Mouse (Mus musculus) intestine, embryonic 16.5 days (tissue): ENCODE results near the gene Mrps18a. TPM values are rescaled to one million over a fixed set of nuclear protein-coding genes. Genes with fewer than 3 reads are reported as not detected.

Source experiments
- ATAC-seq: fragments of 200-750 bp; cut with Nextera tagmentation; 2 replicates; pipeline ENCODE4 v1.8.0; 2017; ENCODE audit warnings: moderate TSS enrichment, moderate library complexity
- H3K27ac ChIP-seq: fragments of 300-500 bp; sonication (generic); 2 replicates; pipeline ENCODE4 v1.5.1; 2014; ENCODE audit warnings: mild to moderate bottlenecking, low read length
- H3K27me3 ChIP-seq: fragments of 300-500 bp; sonication (generic); replicated peaks from 2 replicates; pipeline ENCODE4 v1.6.1; 2014; ENCODE audit warnings: low read length, control low read depth, mixed read lengths; ENCODE audit not compliant: control insufficient read depth, insufficient read depth
- H3K36me3 ChIP-seq: fragments of 300-500 bp; sonication (generic); 2 replicates; pipeline ENCODE4 v1.6.1; 2014; ENCODE audit warnings: low read length, control low read depth; ENCODE audit not compliant: control insufficient read depth, insufficient read depth
- H3K4me1 ChIP-seq: fragments of 300-500 bp; sonication (generic); 2 replicates; pipeline ENCODE4 v1.6.1; 2014; ENCODE audit warnings: low read length, control low read depth, mixed read lengths; ENCODE audit not compliant: control insufficient read depth, insufficient read depth
- H3K4me2 ChIP-seq: fragments of 300-500 bp; sonication (generic); 2 replicates; pipeline ENCODE4 v1.6.1; 2014; ENCODE audit warnings: low read depth, low read length, control low read depth
- H3K4me3 ChIP-seq: fragments of 300-500 bp; sonication (generic); 2 replicates; pipeline ENCODE4 v1.5.1; 2014; ENCODE audit warnings: mild to moderate bottlenecking, low read length
- H3K9ac ChIP-seq: fragments of 300-500 bp; sonication (generic); 2 replicates; pipeline ENCODE4 v1.6.1; 2014; ENCODE audit warnings: low read depth, low read length
- H3K9me3 ChIP-seq: fragments of 300-500 bp; sonication (generic); 2 replicates; pipeline ENCODE4 v1.6.1; 2016; ENCODE audit warnings: low read length, control low read depth; ENCODE audit not compliant: control insufficient read depth
- WGBS: fragments of 180-500 bp; shearing (Covaris S2); extraction: QIAGEN DNeasy Blood & Tissue Kit; methylation state at CpG from one replicate; pipeline ENCODE4 v1.1.7; 2014; 5-methylcytosine and 5-hydroxymethylcytosine counted together
- polyA plus RNA-seq: library from polyadenylated mRNA; unstranded; fragments of >200 nt; fragmentation: Nextera tagmentation; extraction: Ambion mirVana; gene quantifications from 2 replicates; pipeline ENCODE4 v1.2.1, GENCODE M21; 2015

Gene Mrps18a
- polyA plus RNA-seq, 1 experiment from 2014 or later: 164 TPM

DNA sequence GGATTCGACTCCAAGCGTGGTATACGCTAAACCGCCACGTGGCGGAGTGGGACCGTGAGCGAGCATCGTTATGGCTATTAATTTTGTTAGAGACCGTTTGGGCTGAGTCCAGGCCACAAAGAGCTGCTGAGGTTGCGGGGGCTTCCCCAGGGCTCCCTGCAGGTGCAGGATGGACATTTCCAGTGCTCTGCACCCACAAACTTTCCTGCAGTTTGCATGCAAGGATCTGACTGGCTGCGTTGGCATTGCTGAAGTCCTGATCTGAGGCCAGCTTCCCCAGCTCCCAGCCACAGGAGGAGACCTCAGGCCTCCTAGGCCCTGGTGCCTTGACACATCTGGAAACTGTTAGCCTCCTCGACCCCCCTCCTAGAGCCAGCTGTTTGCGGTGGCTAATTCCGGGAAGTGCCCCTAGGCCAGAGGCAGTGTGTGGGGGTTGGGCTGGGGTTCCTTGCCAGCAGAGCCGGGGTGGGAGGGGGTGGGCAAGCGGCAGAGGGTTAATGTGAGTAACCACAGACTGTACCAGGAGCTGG is 24.4 kb upstream of the Mrps18a start:
- H3K9ac ChIP-seq: peak overlapping the region; percentile 42; the same call in 1 of the 2 replicates
- no peak for ATAC-seq
- H3K4me1 ChIP-seq: peaks cover 11% of the 10 kb centered on the region
- 44% methylated on average over 17 of the region's 17 CpGs for WGBS
- no peaks in the 10 kb centered on the region for H3K9me3 ChIP-seq
- H3K27me3 ChIP-seq: no peaks in the 10 kb centered on the region
- H3K4me2 ChIP-seq: no peak overlapping the region
- H3K27ac ChIP-seq: no peak overlapping the region; the same call in 1 of the 2 replicates
- no peak overlapping the region for H3K4me3 ChIP-seq
- no peaks in the 10 kb centered on the region for H3K36me3 ChIP-seq

DNA sequence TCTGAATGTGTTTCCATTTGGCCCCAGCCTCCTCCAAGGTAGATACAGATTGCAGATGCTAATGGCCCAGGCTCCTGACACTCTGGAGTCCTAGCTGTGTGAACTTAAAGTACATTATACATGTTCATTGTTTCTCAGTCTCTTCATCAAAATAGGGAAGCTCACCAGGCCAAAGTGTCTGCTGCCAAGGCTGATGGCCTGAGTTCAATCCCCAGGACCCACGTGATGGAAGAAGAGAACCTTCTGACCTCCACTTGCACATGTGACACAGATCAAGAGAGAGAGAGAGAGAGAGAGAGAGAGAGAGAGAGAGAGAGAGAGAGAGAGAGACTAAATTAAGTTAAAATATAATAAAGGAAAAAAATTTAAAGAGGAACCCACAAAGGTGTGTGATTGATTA is 19.4 kb upstream of the Mrps18a start:
- Histone ChIP-seq H3K9me3 (no peaks in the 10 kb centered on the region), H3K4me1 (peaks cover 5% of the 10 kb centered on the region; the same call in 1 of the 2 replicates), H3K4me3 (no peak overlapping the region), H3K36me3 (no peaks in the 10 kb centered on the region), H3K27me3 (no peaks in the 10 kb centered on the region), H3K27ac (no peak overlapping the region), H3K4me2 (no peak overlapping the region), H3K9ac (no peak overlapping the region)
- WGBS: 76% methylated on average over 1 of the region's 1 CpGs
- no peak for ATAC-seq

GRCm38 (mm10) chr17:46091899-46092298 is 18.9 kb upstream of the Mrps18a start:
- WGBS: 67% methylated on average over 14 of the region's 14 CpGs
- ATAC-seq: no peak

DNA sequence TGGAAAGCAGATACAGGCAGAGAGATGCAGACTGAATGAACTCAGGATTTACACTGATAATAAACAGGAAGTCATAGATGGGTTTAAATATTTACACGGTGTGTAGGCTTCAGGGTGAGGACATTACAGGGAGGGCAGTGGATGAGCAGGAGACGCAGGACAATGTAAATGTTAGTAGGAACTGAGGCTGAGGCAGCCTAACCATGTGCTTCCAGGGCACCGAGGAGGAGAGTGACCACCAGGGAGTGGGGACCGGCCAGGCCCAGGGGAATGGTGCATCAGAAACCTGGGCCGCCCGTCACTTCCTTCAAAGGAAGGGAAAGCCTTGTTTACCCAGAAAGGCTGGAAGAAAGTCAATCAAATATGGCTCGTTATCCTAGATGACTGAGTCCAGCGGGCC is 12.3 kb upstream of the Mrps18a start:
- Histone ChIP-seq H3K4me3 (no peak overlapping the region), H3K9ac (0 out of 2 replicates have a peak overlapping the region, but pooled peaks have one; percentile 33), H3K4me1 (peaks cover 8% of the 10 kb centered on the region; the same call in 1 of the 2 replicates), H3K27me3 (no peaks in the 10 kb centered on the region), H3K27ac (peak overlapping the region; percentile 57), H3K9me3 (no peaks in the 10 kb centered on the region), H3K36me3 (no peaks in the 10 kb centered on the region), H3K4me2 (no peak overlapping the region)
- ATAC-seq: peak; percentile 83
- WGBS: 32% methylated on average over 8 of the region's 8 CpGs

More at GRCm38 (mm10) chr17:46091899-46092298, 18.9 kb upstream of the Mrps18a start:
- Histone ChIP-seq H3K27me3 (no peaks in the 10 kb centered on the region), H3K4me1 (no peaks in the 10 kb centered on the region), H3K9ac (no peak overlapping the region), H3K36me3 (no peaks in the 10 kb centered on the region), H3K27ac (no peak overlapping the region), H3K4me3 (no peak overlapping the region), H3K4me2 (no peak overlapping the region), H3K9me3 (no peaks in the 10 kb centered on the region)

- no peaks in the 10 kb centered on the region for H3K27me3 ChIP-seq
Measured at GRCm38 (mm10) chr17:46101906-46102305, 8.9 kb upstream of the Mrps18a start.

DNA sequence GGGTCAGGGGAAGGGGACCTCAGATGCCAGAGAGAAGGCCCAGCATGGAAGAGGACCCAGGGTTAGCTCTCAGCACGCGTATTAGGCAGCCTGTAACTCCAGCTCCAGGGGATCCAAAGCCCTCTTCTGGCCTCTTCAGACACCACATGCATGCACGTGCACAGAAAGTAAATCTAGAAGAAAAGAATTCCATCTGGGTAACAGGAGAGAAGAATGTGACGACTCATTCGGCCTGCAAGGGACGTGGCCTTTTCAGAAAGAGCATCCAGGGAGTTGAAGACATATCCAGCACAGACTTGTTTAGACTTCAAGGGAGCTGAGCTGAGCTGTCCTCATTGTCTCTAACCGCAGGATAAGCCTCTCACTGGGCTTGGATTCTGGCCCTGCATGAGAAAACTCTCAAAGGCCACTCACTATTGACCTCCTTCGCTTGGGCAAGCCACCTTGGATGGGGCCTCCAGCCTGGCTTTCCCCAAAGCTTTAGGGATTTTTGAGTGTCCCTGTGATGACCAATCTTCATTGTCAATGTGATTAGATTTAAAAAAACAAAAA is 8.1 kb upstream of the Mrps18a start:
- Histone ChIP-seq H3K4me1 (peaks cover 8% of the 10 kb centered on the region; the same call in 1 of the 2 replicates), H3K4me2 (no peak overlapping the region), H3K9me3 (no peaks in the 10 kb centered on the region), H3K36me3 (no peaks in the 10 kb centered on the region), H3K27me3 (no peaks in the 10 kb centered on the region), H3K4me3 (no peak overlapping the region), H3K9ac (no peak overlapping the region), H3K27ac (0 out of 2 replicates have a peak overlapping the region, but pooled peaks have one; percentile 13)
- 71% methylated on average over 8 of the region's 8 CpGs for WGBS
- no peak for ATAC-seq

More at GRCm38 (mm10) chr17:46101906-46102305, 8.9 kb upstream of the Mrps18a start:
- H3K9me3 ChIP-seq: no peaks in the 10 kb centered on the region
- H3K36me3 ChIP-seq: no peaks in the 10 kb centered on the region
- H3K4me2 ChIP-seq: no peak overlapping the region
- H3K4me3 ChIP-seq: no peak overlapping the region
- H3K9ac ChIP-seq: no peak overlapping the region
- peak overlapping the region; percentile 35; the same call in 1 of the 2 replicates for H3K27ac ChIP-seq
- peaks cover 8% of the 10 kb centered on the region; the same call in 1 of the 2 replicates for H3K4me1 ChIP-seq
- 56% methylated on average over 9 of the region's 9 CpGs for WGBS
- ATAC-seq: no peak

GRCm38 (mm10) chr17:46104487-46104886 is 6.3 kb upstream of the Mrps18a start:
- peak overlapping the region; percentile 17 for H3K27ac ChIP-seq

DNA sequence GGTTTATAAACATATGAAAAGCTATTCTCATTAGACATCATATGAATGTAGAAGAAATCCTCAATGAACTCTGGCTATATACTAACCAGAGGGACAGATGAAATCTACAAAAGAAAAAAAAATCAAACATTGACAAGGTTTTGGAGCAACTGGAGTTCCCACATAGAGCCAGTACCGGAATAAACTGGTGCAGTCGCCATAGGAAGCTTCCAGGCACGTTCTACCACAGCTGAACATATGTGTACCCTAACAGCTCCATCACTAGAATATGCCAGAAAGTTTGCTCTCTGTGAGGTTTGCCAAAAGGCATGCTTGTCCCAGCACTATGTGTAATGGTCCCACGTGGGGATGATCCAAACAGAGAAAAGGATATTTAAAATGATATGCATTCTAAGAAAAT is 2.5 kb upstream of the Mrps18a start:
- Histone ChIP-seq H3K4me1 (peaks cover 9% of the 10 kb centered on the region), H3K27ac (no peak overlapping the region), H3K36me3 (no peaks in the 10 kb centered on the region), H3K4me2 (no peak overlapping the region), H3K4me3 (no peak overlapping the region), H3K9me3 (no peaks in the 10 kb centered on the region), H3K9ac (no peak overlapping the region), H3K27me3 (0 out of 2 replicates have a peak, but pooled peaks cover 2% of the 10 kb centered on the region)
- ATAC-seq: no peak
- WGBS: 77% methylated on average over 4 of the region's 4 CpGs

More at GRCm38 (mm10) chr17:46104487-46104886, 6.3 kb upstream of the Mrps18a start:
- Histone ChIP-seq H3K4me3 (no peak overlapping the region), H3K9me3 (no peaks in the 10 kb centered on the region), H3K4me2 (no peak overlapping the region), H3K4me1 (peaks cover 3% of the 10 kb centered on the region; the same call in 1 of the 2 replicates), H3K27me3 (0 out of 2 replicates have a peak, but pooled peaks cover 1% of the 10 kb centered on the region), H3K9ac (peak overlapping the region; percentile 34), H3K36me3 (no peaks in the 10 kb centered on the region)
- 27% methylated on average over 12 of the region's 12 CpGs for WGBS
- peak; percentile 79 for ATAC-seq

DNA sequence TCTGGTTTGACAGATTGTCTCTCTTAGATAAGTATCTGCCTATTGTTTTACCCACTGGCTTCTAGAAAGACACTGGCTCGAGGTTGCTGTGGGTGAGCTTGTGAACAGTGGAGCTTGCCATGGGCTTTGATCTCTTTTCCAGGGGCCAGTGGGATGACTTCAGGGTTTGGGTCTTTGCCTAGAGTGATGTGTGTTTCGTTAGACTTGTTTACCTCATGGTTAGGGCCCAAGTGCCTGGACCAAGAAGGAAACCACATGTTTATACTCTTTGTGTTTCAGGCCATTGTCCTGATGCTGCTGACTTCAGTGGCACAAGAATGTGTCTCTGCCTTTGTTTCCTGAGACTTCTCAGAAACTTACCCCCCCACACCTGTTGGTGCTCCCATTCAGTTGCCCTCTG is 4.7 kb downstream of the Mrps18a start:
- Histone ChIP-seq H3K9me3 (no peaks in the 10 kb centered on the region), H3K36me3 (0 out of 2 replicates have a peak, but pooled peaks cover 2% of the 10 kb centered on the region), H3K27me3 (no peaks in the 10 kb centered on the region), H3K4me3 (no peak overlapping the region), H3K4me2 (no peak overlapping the region), H3K27ac (no peak overlapping the region), H3K9ac (no peak overlapping the region), H3K4me1 (peaks cover 11% of the 10 kb centered on the region)
- WGBS: 24% methylated on average over 2 of the region's 2 CpGs
- ATAC-seq: no peak
